Mouse (Mus musculus) heart, embryonic 13.5 days (tissue): Measurements from ENCODE around the gene Mon1b. TPM values are rescaled to one million over a fixed set of nuclear protein-coding genes. Genes with fewer than 3 reads are reported as not detected.

Source experiments
- ATAC-seq: fragments of 200-750 bp; cut with Nextera tagmentation; 2 replicates; pipeline ENCODE4 v1.8.0; 2017; ENCODE audit warnings: moderate TSS enrichment; ENCODE audit not compliant: insufficient number of reproducible peaks, low FRiP score, low TSS enrichment; ENCODE audit errors: extremely low read depth
- H3K27ac ChIP-seq: fragments of 300-500 bp; sonication (generic); replicated peaks from 2 replicates; pipeline ENCODE4 v1.5.1; 2015; ENCODE audit warnings: moderate library complexity, mild to moderate bottlenecking, inconsistent platforms
- H3K27me3 ChIP-seq: fragments of 300-500 bp; sonication (generic); replicated peaks from 2 replicates; pipeline ENCODE4 v1.6.1; 2015; ENCODE audit warnings: mild to moderate bottlenecking, inconsistent platforms
- H3K36me3 ChIP-seq: fragments of 300-500 bp; sonication (generic); 2 replicates; pipeline ENCODE4 v1.6.1; 2015; ENCODE audit warnings: mild to moderate bottlenecking, inconsistent platforms
- H3K4me1 ChIP-seq: fragments of 300-500 bp; sonication (generic); 2 replicates; pipeline ENCODE4 v1.6.1; 2015; ENCODE audit warnings: inconsistent platforms
- H3K4me2 ChIP-seq: fragments of 300-500 bp; sonication (generic); 2 replicates; pipeline ENCODE4 v1.6.1; 2015; ENCODE audit warnings: inconsistent platforms, mild to moderate bottlenecking, moderate library complexity
- H3K4me3 ChIP-seq: fragments of 300-500 bp; sonication (generic); 2 replicates; pipeline ENCODE4 v1.5.1; 2015; ENCODE audit warnings: moderate library complexity, mild to moderate bottlenecking, inconsistent platforms
- H3K9ac ChIP-seq: fragments of 300-500 bp; sonication (generic); 2 replicates; pipeline ENCODE4 v1.6.1; 2015; ENCODE audit warnings: inconsistent platforms, mild to moderate bottlenecking, moderate library complexity
- H3K9me3 ChIP-seq: fragments of 300-500 bp; sonication (generic); 2 replicates; pipeline ENCODE4 v1.6.1; 2016; ENCODE audit warnings: inconsistent platforms
- WGBS: fragments of 180-500 bp; shearing (Covaris S2); methylation state at CpG from one replicate; pipeline ENCODE4 v1.1.7; 2015; ENCODE audit warnings: mixed read lengths; 5-methylcytosine and 5-hydroxymethylcytosine counted together
- polyA plus RNA-seq: library from polyadenylated mRNA; unstranded; fragments of >200 nt; fragmentation: Nextera tagmentation; extraction: Ambion mirVana; gene quantifications from 2 replicates; pipeline ENCODE4 v1.2.1, GENCODE M21; 2015

Gene Mon1b
- polyA plus RNA-seq, 1 experiment from 2014 or later = 4.9 TPM

- ATAC-seq = no peak
- no peaks in the 10 kb centered on the region for H3K9me3 ChIP-seq
- no peaks in the 10 kb centered on the region for H3K4me1 ChIP-seq
- no peak overlapping the region for H3K27ac ChIP-seq
- no peaks in the 10 kb centered on the region for H3K36me3 ChIP-seq
- no peak overlapping the region for H3K4me3 ChIP-seq
- no peaks in the 10 kb centered on the region for H3K27me3 ChIP-seq
- no peak overlapping the region for H3K4me2 ChIP-seq
- H3K9ac ChIP-seq = no peak overlapping the region
- WGBS = 43% methylated on average over 4 of the region's 4 CpGs
These were observed 17.8 kb downstream of the Mon1b start for GRCm38 (mm10) chr8:113653151-113653550.

DNA sequence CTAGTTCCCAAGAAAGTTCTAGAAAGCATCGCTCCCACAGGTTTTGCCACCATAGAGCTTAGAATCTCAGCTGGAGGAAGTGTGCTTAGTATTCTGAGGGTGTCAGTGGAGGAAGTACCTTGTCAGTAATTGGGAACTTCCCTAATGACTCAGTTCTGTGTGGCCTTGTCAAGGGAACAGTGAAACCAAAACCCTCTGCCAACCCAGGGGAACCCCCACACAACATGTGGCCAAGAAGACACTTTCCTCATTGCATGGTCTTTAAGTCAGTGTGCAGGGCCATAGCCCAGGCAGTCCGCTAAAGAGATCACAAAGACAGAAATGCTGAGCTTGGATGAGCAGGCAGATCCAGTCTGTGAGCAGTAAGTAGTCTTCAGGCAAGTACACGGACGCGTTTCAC is 20.8 kb downstream of the Mon1b start:
- no peak for ATAC-seq
- H3K4me1 ChIP-seq = no peaks in the 10 kb centered on the region
- no peaks in the 10 kb centered on the region for H3K27me3 ChIP-seq
- H3K9ac ChIP-seq = no peak overlapping the region
- no peak overlapping the region for H3K27ac ChIP-seq
- 88% methylated on average over 5 of the region's 5 CpGs for WGBS
- no peaks in the 10 kb centered on the region for H3K36me3 ChIP-seq
- no peaks in the 10 kb centered on the region for H3K9me3 ChIP-seq
- no peak overlapping the region for H3K4me3 ChIP-seq
- H3K4me2 ChIP-seq = no peak overlapping the region

GRCm38 (mm10) chr8:113656681-113657298 is 21.4 kb downstream of the Mon1b start:
- no peaks in the 10 kb centered on the region for H3K4me1 ChIP-seq
- no peak overlapping the region for H3K4me3 ChIP-seq
- no peaks in the 10 kb centered on the region for H3K36me3 ChIP-seq
- H3K9me3 ChIP-seq = no peaks in the 10 kb centered on the region
- WGBS = 74% methylated on average over 11 of the region's 11 CpGs
- no peak overlapping the region for H3K4me2 ChIP-seq
- no peak for ATAC-seq
- no peak overlapping the region for H3K9ac ChIP-seq
- H3K27me3 ChIP-seq = no peaks in the 10 kb centered on the region
- H3K27ac ChIP-seq = no peak overlapping the region

GRCm38 (mm10) chr8:113660128-113660527 is 24.7 kb downstream of the Mon1b start:
- WGBS = 86% methylated on average over 1 of the region's 1 CpGs
- Histone ChIP-seq H3K9me3 (no peaks in the 10 kb centered on the region), H3K9ac (no peak overlapping the region), H3K27ac (no peak overlapping the region), H3K4me3 (no peak overlapping the region), H3K36me3 (no peaks in the 10 kb centered on the region), H3K4me2 (no peak overlapping the region), H3K27me3 (no peaks in the 10 kb centered on the region), H3K4me1 (no peaks in the 10 kb centered on the region)
- no peak for ATAC-seq

GRCm38 (mm10) chr8:113664544-113664943 is 29.2 kb downstream of the Mon1b start:
- Histone ChIP-seq H3K9me3 (no peaks in the 10 kb centered on the region), H3K4me3 (no peak overlapping the region), H3K27ac (no peak overlapping the region), H3K4me1 (no peaks in the 10 kb centered on the region), H3K36me3 (no peaks in the 10 kb centered on the region), H3K9ac (no peak overlapping the region), H3K4me2 (no peak overlapping the region), H3K27me3 (no peaks in the 10 kb centered on the region)
- ATAC-seq = no peak
- 17% methylated on average over 2 of the region's 2 CpGs for WGBS

GRCm38 (mm10) chr8:113665036-113665435 is 29.6 kb downstream of the Mon1b start:
- 68% methylated on average over 4 of the region's 4 CpGs for WGBS
- Histone ChIP-seq H3K4me3 (no peak overlapping the region), H3K9me3 (no peaks in the 10 kb centered on the region), H3K9ac (no peak overlapping the region), H3K27me3 (no peaks in the 10 kb centered on the region), H3K4me2 (no peak overlapping the region), H3K36me3 (no peaks in the 10 kb centered on the region), H3K4me1 (no peaks in the 10 kb centered on the region), H3K27ac (no peak overlapping the region)
- ATAC-seq = no peak

GRCm38 (mm10) chr8:113665951-113666350 is 30.6 kb downstream of the Mon1b start:
- no peaks in the 10 kb centered on the region for H3K36me3 ChIP-seq
- no peak for ATAC-seq

DNA sequence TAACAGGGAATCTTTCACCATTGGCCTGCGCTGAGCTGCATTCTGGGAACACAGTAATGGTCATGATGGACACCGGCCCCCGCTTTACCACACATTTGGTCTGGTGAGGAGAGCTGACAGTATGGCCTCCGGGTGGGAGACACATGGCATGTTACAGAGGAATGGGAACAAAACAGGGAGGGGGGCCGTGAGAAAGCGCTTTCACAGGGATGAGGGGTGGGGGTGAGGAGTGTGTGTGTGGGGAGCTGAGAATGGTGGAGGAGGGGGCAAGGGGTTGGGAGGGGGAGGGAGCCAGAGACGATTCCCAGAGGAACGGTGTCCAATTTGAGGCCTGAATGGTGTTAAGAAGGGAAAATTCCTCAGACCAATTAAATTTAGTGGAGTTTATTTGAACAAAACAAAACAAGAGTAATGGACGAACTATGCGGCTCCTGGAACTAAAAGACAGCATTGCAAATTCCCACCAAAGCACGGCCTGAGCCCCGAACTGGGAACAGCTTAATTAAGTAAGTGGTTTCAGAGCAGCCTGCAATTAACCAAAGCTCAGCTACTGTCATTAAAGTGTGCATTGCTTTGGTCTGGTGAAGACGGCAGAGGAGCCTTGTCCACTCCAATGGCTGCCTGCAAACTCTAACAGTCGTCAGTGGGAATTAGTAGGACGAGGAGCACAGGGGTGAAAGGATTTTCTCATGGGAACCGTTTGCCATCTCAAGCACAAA is 31.5 kb downstream of the Mon1b start:
- no peaks in the 10 kb centered on the region for H3K36me3 ChIP-seq
- H3K27me3 ChIP-seq = no peaks in the 10 kb centered on the region
- no peak overlapping the region for H3K4me3 ChIP-seq
- H3K9ac ChIP-seq = no peak overlapping the region
- no peak for ATAC-seq
- no peak overlapping the region for H3K4me2 ChIP-seq
- H3K4me1 ChIP-seq = no peaks in the 10 kb centered on the region
- H3K27ac ChIP-seq = no peak overlapping the region
- WGBS = 61% methylated on average over 16 of the region's 16 CpGs
- H3K9me3 ChIP-seq = no peaks in the 10 kb centered on the region

More at GRCm38 (mm10) chr8:113665951-113666350, 30.6 kb downstream of the Mon1b start:
- Histone ChIP-seq H3K4me2 (no peak overlapping the region), H3K9me3 (no peaks in the 10 kb centered on the region), H3K4me1 (no peaks in the 10 kb centered on the region), H3K27ac (no peak overlapping the region), H3K9ac (no peak overlapping the region), H3K4me3 (no peak overlapping the region), H3K27me3 (no peaks in the 10 kb centered on the region)
- WGBS = 62% methylated on average over 8 of the region's 8 CpGs

DNA sequence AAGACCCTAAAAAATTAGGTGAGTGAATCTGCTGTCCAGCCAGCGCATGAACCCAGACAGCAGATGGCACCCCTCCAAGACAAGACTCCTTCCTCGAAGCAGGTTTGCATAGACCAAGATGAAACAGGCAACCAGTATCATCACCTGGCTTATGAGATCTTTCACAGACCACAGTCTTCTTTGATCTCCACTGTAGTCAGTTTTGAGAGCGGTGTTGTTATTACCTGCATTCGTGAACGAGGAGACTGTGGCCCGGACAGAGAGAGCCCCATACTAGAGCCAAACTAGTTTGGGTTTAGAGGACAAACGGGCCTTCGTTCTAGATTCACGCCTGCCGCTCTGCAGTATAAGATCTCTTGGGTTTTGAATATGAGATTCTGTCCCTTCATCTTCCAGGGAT is 34.5 kb downstream of the Mon1b start:
- 67% methylated on average over 10 of the region's 10 CpGs for WGBS
- H3K27me3 ChIP-seq = no peaks in the 10 kb centered on the region
- ATAC-seq = no peak
- H3K9me3 ChIP-seq = no peaks in the 10 kb centered on the region
- no peak overlapping the region for H3K27ac ChIP-seq
- no peaks in the 10 kb centered on the region; the same call in 1 of the 2 replicates for H3K4me1 ChIP-seq
- no peak overlapping the region for H3K4me2 ChIP-seq
- H3K36me3 ChIP-seq = no peaks in the 10 kb centered on the region
- H3K9ac ChIP-seq = no peak overlapping the region
- no peak overlapping the region for H3K4me3 ChIP-seq

- Histone ChIP-seq H3K36me3 (no peaks in the 10 kb centered on the region), H3K27ac (no peak overlapping the region), H3K4me1 (no peaks in the 10 kb centered on the region; the same call in 1 of the 2 replicates), H3K4me2 (no peak overlapping the region), H3K9me3 (no peaks in the 10 kb centered on the region), H3K4me3 (no peak overlapping the region), H3K27me3 (no peaks in the 10 kb centered on the region), H3K9ac (no peak overlapping the region)
- WGBS = 69% methylated on average over 11 of the region's 11 CpGs
- ATAC-seq = no peak
These were observed 37.3 kb downstream of the Mon1b start for GRCm38 (mm10) chr8:113672599-113673255.

- Histone ChIP-seq H3K4me2 (no peak overlapping the region), H3K9ac (no peak overlapping the region), H3K36me3 (no peaks in the 10 kb centered on the region), H3K27ac (no peak overlapping the region), H3K4me1 (no peaks in the 10 kb centered on the region; the same call in 1 of the 2 replicates), H3K27me3 (no peaks in the 10 kb centered on the region), H3K4me3 (no peak overlapping the region), H3K9me3 (no peaks in the 10 kb centered on the region)
- no peak for ATAC-seq
- 50% methylated on average over 3 of the region's 3 CpGs for WGBS
These were observed 37.9 kb downstream of the Mon1b start for GRCm38 (mm10) chr8:113673300-113673699.
